Mouse (Mus musculus): ENCODE data around the gene Gm8267. TPM values are rescaled to one million over a fixed set of nuclear protein-coding genes. Genes with fewer than 3 reads are reported as not detected.
"Not testable (repeated sequence)": the region's sequence is repeated elsewhere in the genome, so short reads cannot be mapped to it uniquely, and the experiment has no call there.

Gene Gm8267
- not detected in 2 replicates for total RNA-seq (2017)

DNA sequence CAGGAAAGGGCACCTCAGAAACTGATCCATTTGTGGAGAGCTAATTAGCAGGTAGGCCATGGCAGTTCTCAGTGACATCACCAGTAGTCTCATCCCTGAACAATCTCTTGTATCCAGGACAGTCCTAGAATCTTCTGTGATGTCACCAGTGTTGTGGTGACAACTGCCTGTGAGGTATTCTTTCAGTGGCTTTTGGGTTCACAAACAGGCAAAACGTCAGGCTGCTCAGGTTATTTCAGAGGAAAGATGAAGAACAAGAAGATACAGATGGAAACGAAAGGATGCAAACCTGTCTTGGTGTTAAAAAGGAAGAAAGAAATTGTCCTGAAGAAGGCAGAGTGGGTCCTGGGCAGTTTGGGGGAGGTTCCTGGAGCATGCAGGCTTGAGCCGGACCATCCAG, at the start of gene Gm8267:
TSS of gene Gm8267 (minus strand) at position 101 of the 400 bp plus-strand sequence.
- ATAC-seq (replicated peaks; ENCODE audit: low read depth, poor library complexity, severe bottlenecking), result no peak

- peak; percentile 90 for ATAC-seq (replicated peaks; ENCODE audit: low read depth, poor library complexity, severe bottlenecking)
Measured at GRCm38 (mm10) chr14:44789537-44790382, 39.6 kb upstream of the Gm8267 start.

DNA sequence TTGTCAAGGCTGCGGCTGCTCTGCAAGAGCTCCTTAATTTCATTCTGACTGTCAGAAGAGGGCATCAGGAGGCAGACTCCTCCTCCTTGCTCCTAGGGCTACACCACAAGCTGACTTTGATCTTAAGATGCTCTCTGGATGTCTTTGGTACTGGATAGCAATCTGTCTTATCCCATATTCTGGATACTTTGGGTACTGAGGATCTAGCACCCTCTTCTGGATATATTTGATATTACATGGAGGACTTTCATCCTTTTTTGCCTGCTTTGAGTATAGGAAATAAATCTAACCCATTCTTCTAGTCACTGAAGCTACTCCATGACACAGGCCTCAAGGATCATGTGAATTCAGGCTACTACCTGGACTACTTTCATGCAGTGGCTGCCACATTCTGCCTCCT, 7.4 kb downstream of the Gm8267 start:
- ATAC-seq (replicated peaks; ENCODE audit: low read depth, poor library complexity, severe bottlenecking), result not testable (repeated sequence)

DNA sequence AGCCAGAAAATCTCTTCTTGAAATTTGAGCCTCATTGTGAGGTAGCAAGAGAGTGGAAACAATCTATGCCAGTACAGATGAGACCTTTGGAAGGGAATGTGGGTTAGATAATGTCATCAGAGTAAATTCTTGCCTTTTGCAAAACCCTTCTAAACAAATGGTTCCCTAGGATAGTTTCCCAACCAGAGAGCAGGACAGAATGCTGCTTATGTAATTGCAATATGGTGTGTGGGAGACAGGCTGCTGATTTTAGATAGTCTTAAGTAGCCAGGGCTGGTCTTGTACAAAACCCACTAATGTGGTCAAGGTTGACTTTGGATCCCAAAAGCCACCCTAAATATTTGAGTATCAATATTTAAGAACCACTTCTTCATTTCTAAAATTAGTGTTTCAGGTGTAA, 19.4 kb downstream of the Gm8267 start:
- ATAC-seq (replicated peaks; ENCODE audit: low read depth, poor library complexity, severe bottlenecking), result not testable (repeated sequence)

DNA sequence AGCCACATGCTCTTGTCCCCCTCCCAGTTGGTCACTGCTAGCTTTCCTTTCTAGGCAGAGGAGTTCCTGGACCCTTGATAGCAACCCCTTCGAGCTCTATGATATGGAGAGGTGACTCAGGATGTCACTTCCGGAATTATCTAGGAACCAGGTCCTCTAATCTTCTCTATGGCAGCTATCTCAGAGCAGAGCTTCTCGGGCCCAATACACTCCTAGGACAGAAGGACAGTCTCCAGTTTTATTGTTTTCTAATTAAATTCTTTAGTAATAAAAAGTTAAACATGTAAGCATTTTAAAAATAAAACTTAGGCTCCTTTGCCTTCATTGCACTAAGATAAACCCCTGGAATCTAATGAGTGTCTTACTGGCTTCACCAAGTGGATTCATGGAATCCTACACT, 43.8 kb downstream of the Gm8267 start, which contains the start of gene Gm8257:
TSS of gene Gm8257 (minus strand) at position 101 of the 400 bp plus-strand sequence.
- ATAC-seq (replicated peaks; ENCODE audit: low read depth, poor library complexity, severe bottlenecking), result not testable (repeated sequence)

Other genes starting within 250 kb of the Gm8267 start
- gene Gm17093, start 232.1 kb downstream of the Gm8267 start, total RNA-seq (2017), result not detected in 2 replicates
- not detected in 2 replicates for gene Gm8247, start 167.2 kb downstream of the Gm8267 start, total RNA-seq (2017)
- gene Gm5624, start 122.4 kb downstream of the Gm8267 start, total RNA-seq (2017), result not detected in 2 replicates
- not detected in 2 replicates for gene Gm8257, start 43.9 kb downstream of the Gm8267 start, total RNA-seq (2017)
- not detected in 2 replicates for gene Ptgdr, start 109.0 kb upstream of the Gm8267 start, total RNA-seq (2017)
- gene Ptger2, start 237.9 kb upstream of the Gm8267 start, total RNA-seq (2017), result 2.7 and 2.8 TPM in 2 replicates